Mouse (Mus musculus) testis, adult 2 months (tissue): ENCODE results near the gene Zfyve1.

Experiments used
- CTCF ChIP-seq: fragments of 200-500 bp; IDR thresholded peaks from 2 replicates; pipeline ENCODE4 v1.5.1; 2012; ENCODE audit warnings: low read depth, mild to moderate bottlenecking, inconsistent platforms, low read length, moderate library complexity; ENCODE audit not compliant: control insufficient read depth, insufficient read depth, insufficient replicate concordance
- POLR2A ChIP-seq: fragments of 200-500 bp; IDR thresholded peaks from 2 replicates; pipeline ENCODE4 v1.6.1; 2012; ENCODE audit warnings: low read depth, mild to moderate bottlenecking, inconsistent platforms, low read length, moderate library complexity; ENCODE audit not compliant: control insufficient read depth

DNA sequence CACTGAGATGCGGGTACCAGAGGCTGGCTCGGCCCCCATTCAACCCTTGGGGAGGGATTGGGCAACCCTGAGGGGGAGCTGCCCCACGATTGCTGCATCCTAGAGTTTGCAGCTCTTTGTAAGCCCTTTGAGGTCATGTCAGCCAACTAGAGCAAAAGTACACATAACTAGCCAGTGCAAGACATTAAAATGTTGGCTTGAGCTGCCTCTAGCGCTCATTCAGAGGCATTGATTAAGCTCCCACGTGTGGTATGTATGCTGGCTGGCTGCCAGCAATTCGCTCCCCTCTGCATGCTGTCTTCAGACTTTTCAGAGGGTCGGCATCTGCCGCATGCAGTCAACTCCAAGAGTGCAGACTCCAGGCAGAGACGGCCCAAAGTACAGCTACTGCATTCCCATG lies 61.0 kb downstream of the Zfyve1 start:
- no peak for TF ChIP-seq CTCF
- no peak for TF ChIP-seq POLR2A
